Mouse (Mus musculus): ENCODE results near the gene Mertk. TPM values are rescaled to one million over a fixed set of nuclear protein-coding genes. Genes with fewer than 3 reads are reported as not detected.

Mertk gene
- total and polyA plus RNA-seq, 3 experiments, result 0.05 TPM; not detected in 2

- dilution Hi-C loops (cut with MboI; ENCODE audit: extremely low pct_ligation_motif_present, extremely low pct_unique_long_range_greater_than_20kb, low sequenced_read_pairs) (no loop called here), in situ Hi-C loops (cut with MboI; ENCODE audit: low pct_ligation_motif_present, low pct_unique_long_range_greater_than_20kb, low sequenced_read_pairs) (no loop called here)
- Histone ChIP-seq H3K4me3 (replicated peaks in 1 of 3; ENCODE audit: low read depth in 2 of 3, low read length in 2 of 3, poor library complexity in 1 of 3) (no peak overlapping the region), H3K4me2 (ENCODE audit: insufficient read depth, low read depth, poor library complexity, severe bottlenecking) (no peak overlapping the region), H3K36me3 (replicated peaks in 1 of 2; ENCODE audit: control insufficient read depth in 1 of 2, insufficient read depth in 1 of 2, low read length in 1 of 2) (peaks cover 1 to 38% of the 10 kb centered on the region in 2 experiments), H3K9ac (ENCODE audit: insufficient read depth, low read depth) (no peak overlapping the region), H3K4me1 (ENCODE audit: control insufficient read depth in 1 of 2, insufficient read depth in 2 of 2) (peaks cover 0 to 10% of the 10 kb centered on the region in 2 experiments; a peak in 2 of 4 replicates), H3K79me2 (replicated peaks; ENCODE audit: control insufficient read depth, extremely low read depth, insufficient read depth, poor library complexity, severe bottlenecking) (0 out of 2 replicates have a peak, but pooled peaks cover 3% of the 10 kb centered on the region), H3K27ac (ENCODE audit: insufficient read depth, low read depth) (no peak overlapping the region), H3K27me3 (replicated peaks) (no peaks in the 10 kb centered on the region), H3K9me3 (replicated peaks; ENCODE audit: low read length) (no peaks in the 10 kb centered on the region)
- DNase-seq (ENCODE audit: extremely low read depth), result no peak
- no peak for TF ChIP-seq ZNF384 (IDR thresholded peaks at IDR 0.05; ENCODE audit: low read depth, low read length)
- TF ChIP-seq GABPA (IDR thresholded peaks at IDR 0.05; ENCODE audit: insufficient replicate concordance, low read depth, low read length), result no peak
- TF ChIP-seq MAZ (IDR thresholded peaks at IDR 0.05; ENCODE audit: low read depth, low read length), result no peak
- no peak for TF ChIP-seq SMC3 (IDR thresholded peaks at IDR 0.05; ENCODE audit: low read depth, low read length)
- TF ChIP-seq SIN3A (IDR thresholded peaks at IDR 0.05; ENCODE audit: low read length), result no peak
- no peak for TF ChIP-seq MXI1 (IDR thresholded peaks at IDR 0.05; ENCODE audit: low read depth, low read length)
- TF ChIP-seq TBP (conservative IDR thresholded peaks at IDR 0.05; ENCODE audit: low read depth, low read length), result no peak
- TF ChIP-seq RAD21 (IDR thresholded peaks at IDR 0.05; ENCODE audit: low read depth, low read length), result no peak
- TF ChIP-seq USF1 (IDR thresholded peaks at IDR 0.05; ENCODE audit: low read depth, low read length), result no peak
These were observed 125.1 kb downstream of the Mertk start for GRCm38 (mm10) chr2:128823893-128824292.

- no peaks in the 10 kb centered on the region for H3K27me3 ChIP-seq (replicated peaks)
- H3K9me3 ChIP-seq (replicated peaks; ENCODE audit: low read length), result no peaks in the 10 kb centered on the region
- in situ Hi-C loops (cut with MboI; ENCODE audit: low pct_ligation_motif_present, low pct_unique_long_range_greater_than_20kb, low sequenced_read_pairs) (no loop called here), dilution Hi-C loops (cut with MboI; ENCODE audit: extremely low pct_ligation_motif_present, extremely low pct_unique_long_range_greater_than_20kb, low sequenced_read_pairs) (no loop called here)
- no peak overlapping the region for H3K9ac ChIP-seq (ENCODE audit: insufficient read depth, low read depth)
- no peaks in the 10 kb centered on the region for H3K4me1 ChIP-seq (ENCODE audit: control insufficient read depth in 1 of 2, insufficient read depth in 2 of 2)
- no peaks in the 10 kb centered on the region for H3K79me2 ChIP-seq (replicated peaks; ENCODE audit: control insufficient read depth, extremely low read depth, insufficient read depth, poor library complexity, severe bottlenecking)
- TF ChIP-seq CHD1 (IDR thresholded peaks at IDR 0.05; ENCODE audit: low read depth, low read length) (no peak), ETS1 (conservative IDR thresholded peaks at IDR 0.05; ENCODE audit: low read depth, low read length) (no peak), ZC3H11A (IDR thresholded peaks at IDR 0.05; ENCODE audit: low read depth, low read length) (no peak), MAZ (IDR thresholded peaks at IDR 0.05; ENCODE audit: low read depth, low read length) (no peak), RCOR1 (conservative IDR thresholded peaks at IDR 0.05; ENCODE audit: low read depth, low read length) (no peak), NELFE (IDR thresholded peaks at IDR 0.05; ENCODE audit: low read depth, low read length) (no peak)
- no peak for DNase-seq (ENCODE audit: extremely low read depth)
- no peak overlapping the region for H3K27ac ChIP-seq (ENCODE audit: insufficient read depth, low read depth)
- H3K4me3 ChIP-seq (replicated peaks in 1 of 3; ENCODE audit: low read depth in 2 of 3, low read length in 2 of 3, poor library complexity in 1 of 3), result no peak overlapping the region
- peaks cover 13 to 53% of the 10 kb centered on the region in 2 experiments for H3K36me3 ChIP-seq (replicated peaks in 1 of 2; ENCODE audit: control insufficient read depth in 1 of 2, insufficient read depth in 1 of 2, low read length in 1 of 2)
- no peak overlapping the region for H3K4me2 ChIP-seq (ENCODE audit: insufficient read depth, low read depth, poor library complexity, severe bottlenecking)
These were observed 129.0 kb downstream of the Mertk start for GRCm38 (mm10) chr2:128827787-128828186.

- H3K9ac ChIP-seq (ENCODE audit: insufficient read depth, low read depth), result no peak overlapping the region
- no peak overlapping the region for H3K4me2 ChIP-seq (ENCODE audit: insufficient read depth, low read depth, poor library complexity, severe bottlenecking)
- H3K27ac ChIP-seq (ENCODE audit: insufficient read depth, low read depth), result no peak overlapping the region
- no peaks in the 10 kb centered on the region for H3K4me1 ChIP-seq (ENCODE audit: control insufficient read depth in 1 of 2, insufficient read depth in 2 of 2)
- H3K9me3 ChIP-seq (replicated peaks; ENCODE audit: low read length), result no peaks in the 10 kb centered on the region
- DNase-seq (ENCODE audit: extremely low read depth), result no peak
- in situ Hi-C loops (cut with MboI; ENCODE audit: low pct_ligation_motif_present, low pct_unique_long_range_greater_than_20kb, low sequenced_read_pairs) (no loop called here), dilution Hi-C loops (cut with MboI; ENCODE audit: extremely low pct_ligation_motif_present, extremely low pct_unique_long_range_greater_than_20kb, low sequenced_read_pairs) (no loop called here)
- no peaks in the 10 kb centered on the region for H3K27me3 ChIP-seq (replicated peaks)
- TF ChIP-seq MXI1 (IDR thresholded peaks at IDR 0.05; ENCODE audit: low read depth, low read length) (no peak), MEF2A (IDR thresholded peaks at IDR 0.05; ENCODE audit: borderline replicate concordance, low read depth, low read length) (no peak), ZC3H11A (IDR thresholded peaks at IDR 0.05; ENCODE audit: low read depth, low read length) (no peak), GABPA (IDR thresholded peaks at IDR 0.05; ENCODE audit: insufficient replicate concordance, low read depth, low read length) (no peak), BHLHE40 (IDR thresholded peaks at IDR 0.05; ENCODE audit: low read depth, low read length) (no peak), UBTF (IDR thresholded peaks at IDR 0.05; ENCODE audit: low read depth, low read length) (no peak), PAX5 (IDR thresholded peaks at IDR 0.05; ENCODE audit: low read length) (no peak), CHD2 (IDR thresholded peaks at IDR 0.05; ENCODE audit: low read length) (no peak), CHD1 (IDR thresholded peaks at IDR 0.05; ENCODE audit: low read depth, low read length) (no peak), MAZ (IDR thresholded peaks at IDR 0.05; ENCODE audit: low read depth, low read length) (no peak), POLR2A (IDR thresholded peaks at IDR 0.05; ENCODE audit: low read depth, low read length) (no peak), E2F4 (IDR thresholded peaks at IDR 0.05; ENCODE audit: insufficient replicate concordance, low read depth, low read length) (no peak), JUND (conservative IDR thresholded peaks at IDR 0.05; ENCODE audit: low read depth, low read length) (no peak), ZNF384 (IDR thresholded peaks at IDR 0.05; ENCODE audit: low read depth, low read length) (no peak), ZMIZ1 (IDR thresholded peaks at IDR 0.05; ENCODE audit: low read depth, low read length) (no peak)
- no peak overlapping the region for H3K4me3 ChIP-seq (replicated peaks in 1 of 3; ENCODE audit: low read depth in 2 of 3, low read length in 2 of 3, poor library complexity in 1 of 3)
- no peaks in the 10 kb centered on the region for H3K79me2 ChIP-seq (replicated peaks; ENCODE audit: control insufficient read depth, extremely low read depth, insufficient read depth, poor library complexity, severe bottlenecking)
- H3K36me3 ChIP-seq (replicated peaks in 1 of 2; ENCODE audit: control insufficient read depth in 1 of 2, insufficient read depth in 1 of 2, low read length in 1 of 2), result peaks cover 36 to 68% of the 10 kb centered on the region in 2 experiments
These were observed 133.9 kb downstream of the Mertk start for GRCm38 (mm10) chr2:128832611-128833010.
